Mouse (Mus musculus) cerebellum, postnatal 36 days (tissue): ENCODE data around the gene Ppp4r3b.

Experiments used
- DNase-seq, 2 experiments: peaks; one replicate each; pipeline ENCODE4 v3.0.0; 2021 to 2022; ENCODE audit warnings: mixed read lengths in 2 of 2

Gene Ppp4r3b

GRCm38 (mm10) chr11:29238551-29238950 lies 65.9 kb downstream of the Ppp4r3b start:
- no peak for DNase-seq

DNA sequence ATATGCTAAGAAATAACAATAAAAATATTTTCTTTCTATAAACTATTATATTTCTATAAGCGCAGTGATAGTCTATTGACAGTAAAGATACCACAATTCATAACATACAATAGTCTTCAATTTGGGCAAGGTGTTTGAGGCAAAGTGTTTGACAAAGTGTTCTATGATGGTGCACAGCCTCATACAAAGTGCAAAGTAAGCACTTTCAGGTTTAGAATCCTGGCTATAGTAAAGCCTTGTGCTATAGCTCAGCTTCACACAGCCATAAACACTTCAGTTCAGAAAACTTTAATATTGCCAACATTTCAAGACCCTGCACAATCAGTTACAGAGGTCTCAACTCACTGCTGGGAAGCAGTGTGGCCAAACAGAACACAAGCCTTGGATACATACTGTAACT lies 66.7 kb downstream of the Ppp4r3b start:
- no peak for DNase-seq

- no peak for DNase-seq
Measured at GRCm38 (mm10) chr11:29241961-29242360, 69.3 kb downstream of the Ppp4r3b start.

- DNase-seq = no peak
Measured at GRCm38 (mm10) chr11:29245988-29246387, 73.3 kb downstream of the Ppp4r3b start.

DNA sequence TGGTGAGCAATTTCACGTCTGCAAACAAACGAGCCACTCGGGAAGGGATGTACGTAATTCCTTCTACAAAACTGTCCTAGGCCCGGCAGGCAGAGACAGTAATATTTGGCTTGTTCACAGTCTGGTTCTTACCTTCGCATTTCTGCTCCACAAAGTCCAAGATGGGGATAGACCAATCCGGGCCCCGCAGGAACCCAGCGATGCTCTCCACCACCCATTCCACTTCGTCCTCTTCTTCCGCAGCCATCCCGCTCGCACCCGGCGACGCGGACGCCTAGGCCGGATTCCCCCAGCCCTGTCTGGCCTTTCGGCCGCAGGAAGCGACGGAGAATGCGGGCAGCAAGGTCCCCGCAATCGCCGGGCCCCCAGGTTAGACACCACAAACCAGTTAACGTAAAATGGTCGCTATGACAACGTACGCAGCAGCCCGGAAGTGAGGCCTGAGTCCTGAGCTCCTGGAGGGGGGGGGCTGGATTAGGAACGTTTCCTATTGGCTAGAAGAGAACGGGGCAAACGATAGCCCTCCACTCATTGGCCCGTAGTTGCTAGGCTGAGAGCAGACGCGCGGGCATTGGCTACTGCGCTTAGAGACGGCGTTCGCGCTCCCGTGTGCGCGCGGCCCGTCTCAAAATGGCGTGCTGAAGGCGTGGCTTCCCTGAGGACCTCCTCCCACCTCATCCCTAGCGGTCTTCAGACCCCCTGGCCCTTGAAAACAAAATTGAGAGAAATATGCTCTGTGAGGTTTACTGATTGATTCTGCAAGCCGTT lies 74.4 kb downstream of the Ppp4r3b start, which contains the start of gene Cfap36:
Gene Cfap36, minus strand, starts transcription at position 527 of the 768 bp plus-strand sequence.
- DNase-seq = peak; percentile 89

GRCm38 (mm10) chr11:29247725-29248124 lies 75.0 kb downstream of the Ppp4r3b start:
- no peak for DNase-seq

DNA sequence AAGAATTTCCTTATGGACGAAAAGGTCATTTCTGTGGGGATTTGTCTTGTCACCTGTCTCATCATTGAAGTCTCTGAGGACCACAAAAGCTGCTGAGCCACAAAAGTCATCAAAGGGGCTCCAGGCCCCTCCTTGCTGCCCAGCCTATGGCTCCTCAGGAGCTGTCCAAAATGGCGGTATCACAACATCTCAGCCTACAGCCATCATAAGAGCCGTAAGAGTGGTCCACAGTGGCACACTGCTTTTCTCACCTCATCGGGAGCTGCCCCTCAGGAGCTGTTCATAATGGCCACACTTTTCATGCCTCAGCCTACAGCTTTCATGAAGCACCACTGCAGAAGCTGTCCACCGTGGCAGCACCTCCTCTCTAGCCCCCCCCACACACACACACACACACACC lies 75.7 kb downstream of the Ppp4r3b start:
- no peak for DNase-seq

- DNase-seq = no peak
Measured at GRCm38 (mm10) chr11:29254643-29255042, 82.0 kb downstream of the Ppp4r3b start.

- peak; percentile 38 to 62 for DNase-seq
Measured at GRCm38 (mm10) chr11:29267824-29268223, 95.1 kb downstream of the Ppp4r3b start.
